Mouse (Mus musculus): ENCODE data around the gene Fbf1. TPM values are rescaled to one million over a fixed set of nuclear protein-coding genes. Genes with fewer than 3 reads are reported as not detected.
"Not testable (repeated sequence)": the region's sequence is repeated elsewhere in the genome, so short reads cannot be mapped to it uniquely, and the experiment has no call there.

The Fbf1 gene
- polyA plus RNA-seq, 1 experiment: not detected

- Histone ChIP-seq H3K27ac (ENCODE audit: insufficient read depth, low read depth, low read length) (no peak overlapping the region), H3K4me1 (ENCODE audit: control insufficient read depth, insufficient read depth, low read length) (peaks cover 13% of the 10 kb centered on the region), H3K4me3 (ENCODE audit: insufficient read depth, low read depth, low read length) (no peak overlapping the region)
- WGBS: 97% methylated on average over 15 of the region's 15 CpGs
- TF ChIP-seq POLR2A (IDR thresholded peaks at IDR 0.05; ENCODE audit: insufficient read depth, low read depth, low read length) (no peak), CTCF (IDR thresholded peaks at IDR 0.05; ENCODE audit: insufficient read depth, low read depth, low read length) (no peak)
Measured at GRCm38 (mm10) chr11:116126261-116126660, 41.7 kb downstream of the Fbf1 start.

GRCm38 (mm10) chr11:116121731-116122245, 46.2 kb downstream of the Fbf1 start:
- H3K4me1 ChIP-seq (ENCODE audit: control insufficient read depth, insufficient read depth, low read length); H3K27ac ChIP-seq (ENCODE audit: insufficient read depth, low read depth, low read length): not testable (repeated sequence)
- whole genome bisulfite sequencing: 83% methylated on average over 8 of the region's 8 CpGs

GRCm38 (mm10) chr11:116117819-116118218, 50.1 kb downstream of the Fbf1 start:
- Histone ChIP-seq H3K4me3 (ENCODE audit: insufficient read depth, low read depth, low read length) (no peak overlapping the region), H3K27ac (ENCODE audit: insufficient read depth, low read depth, low read length) (no peak overlapping the region), H3K4me1 (ENCODE audit: control insufficient read depth, insufficient read depth, low read length) (no peaks in the 10 kb centered on the region)
- no peak for TF ChIP-seq CTCF (IDR thresholded peaks at IDR 0.05; ENCODE audit: insufficient read depth, low read depth, low read length)

More at GRCm38 (mm10) chr11:116121731-116122245, 46.2 kb downstream of the Fbf1 start:
- H3K4me3 ChIP-seq (ENCODE audit: insufficient read depth, low read depth, low read length): not testable (repeated sequence)

GRCm38 (mm10) chr11:116117241-116117640, 50.7 kb downstream of the Fbf1 start:
- Histone ChIP-seq H3K4me3 (ENCODE audit: insufficient read depth, low read depth, low read length) (no peak overlapping the region), H3K4me1 (ENCODE audit: control insufficient read depth, insufficient read depth, low read length) (no peaks in the 10 kb centered on the region), H3K27ac (ENCODE audit: insufficient read depth, low read depth, low read length) (no peak overlapping the region)
- TF ChIP-seq CTCF (IDR thresholded peaks at IDR 0.05; ENCODE audit: insufficient read depth, low read depth, low read length): no peak
- TF ChIP-seq POLR2A (IDR thresholded peaks at IDR 0.05; ENCODE audit: insufficient read depth, low read depth, low read length): no peak
- 79% methylated on average over 12 of the region's 12 CpGs for WGBS

- Histone ChIP-seq H3K4me1 (ENCODE audit: control insufficient read depth, insufficient read depth, low read length) (peaks cover 26% of the 10 kb centered on the region), H3K27ac (ENCODE audit: insufficient read depth, low read depth, low read length) (no peak overlapping the region), H3K4me3 (ENCODE audit: insufficient read depth, low read depth, low read length) (no peak overlapping the region)
- TF ChIP-seq CTCF (IDR thresholded peaks at IDR 0.05; ENCODE audit: insufficient read depth, low read depth, low read length) (no peak), POLR2A (IDR thresholded peaks at IDR 0.05; ENCODE audit: insufficient read depth, low read depth, low read length) (no peak)
- 88% methylated on average over 19 of the region's 19 CpGs for WGBS
Measured at GRCm38 (mm10) chr11:116111611-116112203, 56.3 kb downstream of the Fbf1 start.

- TF ChIP-seq POLR2A (IDR thresholded peaks at IDR 0.05; ENCODE audit: insufficient read depth, low read depth, low read length): no peak
- no peak for TF ChIP-seq CTCF (IDR thresholded peaks at IDR 0.05; ENCODE audit: insufficient read depth, low read depth, low read length)
- WGBS: 80% methylated on average over 4 of the region's 4 CpGs
Measured at GRCm38 (mm10) chr11:116111067-116111466, 56.9 kb downstream of the Fbf1 start.

GRCm38 (mm10) chr11:116110540-116110939, 57.4 kb downstream of the Fbf1 start:
- peaks cover 31% of the 10 kb centered on the region for H3K4me1 ChIP-seq (ENCODE audit: control insufficient read depth, insufficient read depth, low read length)
- peak overlapping the region; percentile 15; the same call in 1 of the 2 replicates for H3K4me3 ChIP-seq (ENCODE audit: insufficient read depth, low read depth, low read length)
- H3K27ac ChIP-seq (ENCODE audit: insufficient read depth, low read depth, low read length): no peak overlapping the region
- TF ChIP-seq POLR2A (IDR thresholded peaks at IDR 0.05; ENCODE audit: insufficient read depth, low read depth, low read length): no peak
- WGBS: 42% methylated on average over 10 of the region's 10 CpGs

More at GRCm38 (mm10) chr11:116111067-116111466, 56.9 kb downstream of the Fbf1 start:
- Histone ChIP-seq H3K27ac (ENCODE audit: insufficient read depth, low read depth, low read length) (no peak overlapping the region), H3K4me1 (ENCODE audit: control insufficient read depth, insufficient read depth, low read length) (peaks cover 30% of the 10 kb centered on the region), H3K4me3 (ENCODE audit: insufficient read depth, low read depth, low read length) (no peak overlapping the region)

- peaks cover 31% of the 10 kb centered on the region for H3K4me1 ChIP-seq (ENCODE audit: control insufficient read depth, insufficient read depth, low read length)
- H3K27ac ChIP-seq (ENCODE audit: insufficient read depth, low read depth, low read length): no peak overlapping the region
- peak overlapping the region; percentile 43 for H3K4me3 ChIP-seq (ENCODE audit: insufficient read depth, low read depth, low read length)
- WGBS: 1% methylated on average over 34 of the region's 35 CpGs
- TF ChIP-seq CTCF (IDR thresholded peaks at IDR 0.05; ENCODE audit: insufficient read depth, low read depth, low read length): no peak
- TF ChIP-seq POLR2A (IDR thresholded peaks at IDR 0.05; ENCODE audit: insufficient read depth, low read depth, low read length): no peak
Measured at GRCm38 (mm10) chr11:116110131-116110530, 57.8 kb downstream of the Fbf1 start.

GRCm38 (mm10) chr11:116109441-116110081, 58.4 kb downstream of the Fbf1 start:
- WGBS: under 1% methylated on average over 70 of the region's 70 CpGs
- Histone ChIP-seq H3K4me3 (ENCODE audit: insufficient read depth, low read depth, low read length) (peak overlapping the region; percentile 43), H3K27ac (ENCODE audit: insufficient read depth, low read depth, low read length) (no peak overlapping the region), H3K4me1 (ENCODE audit: control insufficient read depth, insufficient read depth, low read length) (peaks cover 31% of the 10 kb centered on the region)
- TF ChIP-seq CTCF (IDR thresholded peaks at IDR 0.05; ENCODE audit: insufficient read depth, low read depth, low read length): no peak
- TF ChIP-seq POLR2A (IDR thresholded peaks at IDR 0.05; ENCODE audit: insufficient read depth, low read depth, low read length): no peak
